Mouse (Mus musculus) c-Kit-positive CD71-negative TER-119-negative erythroid progenitor cells, embryonic 14.5 days (primary cell): Measurements from ENCODE around the gene Nek8.

ENCODE experiments used
- DNase-seq: peaks from one replicate; pipeline ENCODE4 v3.0.0-alpha.2; 2013; ENCODE audit warnings: low read depth

The Nek8 gene

GRCm38 (mm10) chr11:78182961-78183844 lies 6.7 kb upstream of the Nek8 start, which contains the start of gene Rpl23a:
Gene Rpl23a, minus strand, starts transcription at chr11:78183584.
- no peak for DNase-seq

GRCm38 (mm10) chr11:78182450-78182849 lies 6.0 kb upstream of the Nek8 start:
- DNase-seq, result no peak

GRCm38 (mm10) chr11:78181830-78182357 lies 5.4 kb upstream of the Nek8 start:
- no peak for DNase-seq

- no peak for DNase-seq
Observed at GRCm38 (mm10) chr11:78180081-78180761, 3.7 kb upstream of the Nek8 start.

- DNase-seq, result no peak
Observed at GRCm38 (mm10) chr11:78179438-78179999, 3.0 kb upstream of the Nek8 start.

- no peak for DNase-seq
Observed at GRCm38 (mm10) chr11:78178859-78179437, 2.5 kb upstream of the Nek8 start.

GRCm38 (mm10) chr11:78177903-78178858 lies 1.7 kb upstream of the Nek8 start:
- peak; percentile 95 for DNase-seq

- no peak for DNase-seq
Observed at GRCm38 (mm10) chr11:78177437-78177836, 962 bp upstream of the Nek8 start.

- DNase-seq, result no peak
Observed at GRCm38 (mm10) chr11:78176905-78177331, 443 bp upstream of the Nek8 start.

- peak; percentile 93 for DNase-seq
Observed at GRCm38 (mm10) chr11:78175771-78176401, 589 bp downstream of the Nek8 start.

- DNase-seq, result no peak
Observed at GRCm38 (mm10) chr11:78174506-78174905, 2.0 kb downstream of the Nek8 start.

- no peak for DNase-seq
Observed at GRCm38 (mm10) chr11:78172748-78173383, 3.6 kb downstream of the Nek8 start.

GRCm38 (mm10) chr11:78172034-78172747 lies 4.3 kb downstream of the Nek8 start:
- DNase-seq, result no peak

GRCm38 (mm10) chr11:78171328-78171727 lies 5.1 kb downstream of the Nek8 start:
- no peak for DNase-seq

GRCm38 (mm10) chr11:78170306-78170705 lies 6.2 kb downstream of the Nek8 start:
- no peak for DNase-seq

GRCm38 (mm10) chr11:78168541-78169468 lies 7.7 kb downstream of the Nek8 start:
- no peak for DNase-seq

GRCm38 (mm10) chr11:78167257-78167959 lies 9.1 kb downstream of the Nek8 start:
- DNase-seq, result no peak

- no peak for DNase-seq
Observed at GRCm38 (mm10) chr11:78166640-78167039, 9.8 kb downstream of the Nek8 start.
